Mouse (Mus musculus) E14TG2a.4 (cell line): Measurements from ENCODE around the gene Fbxo27.

Experiments used
- CTCF ChIP-seq: conservative IDR thresholded peaks from 2 replicates; pipeline ENCODE4 v1.5.1; 2014; ENCODE audit warnings: low read length
- NANOG ChIP-seq: IDR thresholded peaks from 2 replicates; pipeline ENCODE4 v1.6.1; 2014; ENCODE audit warnings: borderline replicate concordance, low read length, mixed read lengths
- POU5F1 ChIP-seq: IDR thresholded peaks from 2 replicates; pipeline ENCODE4 v1.6.1; 2014; ENCODE audit warnings: low read length, borderline replicate concordance

- TF ChIP-seq CTCF (no peak), POU5F1 (no peak), NANOG (no peak)
Measured at GRCm38 (mm10) chr7:28741368-28741708, 48.7 kb downstream of the Fbxo27 start.
